Mouse (Mus musculus): Measurements from ENCODE around the gene Aurkb.

Gene Aurkb

GRCm38 (mm10) chr11:69099177-69099914 is 53.9 kb downstream of the Aurkb start:
- DNase-seq: peak; percentile 93

DNA sequence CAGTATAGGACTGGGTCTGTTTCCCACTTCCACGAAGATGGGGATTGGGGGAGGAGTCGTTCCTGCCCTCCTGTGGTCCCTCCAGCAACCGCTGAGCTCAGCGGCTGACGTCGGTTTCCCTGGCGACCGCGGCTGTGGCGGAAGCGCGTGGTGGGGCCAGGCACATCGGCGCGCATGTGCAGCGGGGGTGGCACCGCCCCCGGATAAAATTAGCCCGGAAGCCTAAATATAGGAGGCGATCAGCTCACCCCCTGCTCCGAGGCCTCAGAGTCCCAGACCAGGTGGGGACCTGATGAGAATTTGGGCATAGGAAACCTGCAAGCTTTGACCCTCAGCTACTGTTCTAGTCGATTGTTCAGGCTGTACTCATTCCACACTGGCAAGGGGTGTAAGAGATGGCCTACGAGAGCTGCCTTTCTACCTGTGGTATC is 54.5 kb downstream of the Aurkb start:
- DNase-seq: peak; percentile 97

DNA sequence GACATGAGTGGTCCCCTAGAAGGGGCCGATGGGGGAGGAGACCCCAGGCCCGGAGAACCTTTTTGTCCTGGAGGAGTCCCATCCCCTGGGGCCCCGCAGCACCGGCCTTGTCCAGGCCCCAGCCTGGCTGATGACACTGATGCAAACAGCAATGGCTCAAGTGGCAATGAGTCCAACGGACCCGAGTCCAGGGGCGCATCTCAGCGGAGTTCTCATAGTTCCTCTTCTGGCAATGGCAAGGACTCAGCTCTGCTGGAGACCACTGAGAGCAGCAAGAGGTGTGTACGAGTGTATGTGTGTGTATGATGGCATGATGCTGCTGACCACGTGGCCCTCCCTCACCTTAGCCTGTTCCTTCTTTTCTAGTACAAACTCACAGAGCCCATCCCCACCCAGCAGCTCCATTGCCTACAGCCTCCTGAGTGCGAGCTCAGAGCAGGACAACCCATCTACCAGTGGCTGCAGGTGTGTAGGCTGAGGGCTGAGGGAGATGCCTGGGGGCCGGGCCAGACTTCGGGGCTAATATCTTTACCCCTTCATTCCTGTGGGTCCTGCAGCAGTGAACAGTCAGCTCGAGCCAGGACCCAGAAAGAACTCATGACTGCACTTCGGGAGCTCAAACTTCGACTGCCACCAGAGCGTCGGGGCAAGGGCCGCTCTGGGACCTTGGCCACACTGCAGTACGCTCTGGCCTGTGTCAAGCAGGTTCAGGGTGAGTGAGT is 55.4 kb downstream of the Aurkb start:
- peak; percentile 36 for DNase-seq
